Mouse (Mus musculus) heart, embryonic 14.5 days (tissue): ENCODE results near the gene Gm49321. TPM values are rescaled to one million over a fixed set of nuclear protein-coding genes. Genes with fewer than 3 reads are reported as not detected.

ENCODE experiments used
- ATAC-seq: fragments of 200-750 bp; cut with Nextera tagmentation; 2 replicates; pipeline ENCODE4 v1.8.0; 2017; ENCODE audit warnings: low read depth, moderate TSS enrichment; ENCODE audit not compliant: insufficient number of reproducible peaks, insufficient read depth, low FRiP score
- H3K27ac ChIP-seq, 2 experiments: fragments of 200-500 bp in 1 of 2; fragments of 300-500 bp in 1 of 2; sonication (generic) in 1 of 2; replicated peaks in 1 of 2; 2 replicates each; pipeline ENCODE4 v1.5.1; 2012 to 2014; ENCODE audit warnings: low read depth in 2 of 2, low read length in 2 of 2, control low read depth in 1 of 2, mild to moderate bottlenecking in 1 of 2, mixed read lengths in 1 of 2; ENCODE audit not compliant: control insufficient read depth in 1 of 2, insufficient read depth in 1 of 2
- H3K27me3 ChIP-seq: fragments of 300-500 bp; sonication (generic); 2 replicates; pipeline ENCODE4 v1.6.1; 2014; ENCODE audit warnings: mild to moderate bottlenecking, low read length, control low read depth; ENCODE audit not compliant: control insufficient read depth, insufficient read depth
- H3K36me3 ChIP-seq: fragments of 300-500 bp; sonication (generic); 2 replicates; pipeline ENCODE4 v1.6.1; 2014; ENCODE audit warnings: mild to moderate bottlenecking, control low read depth, low read length, mixed read lengths; ENCODE audit not compliant: control insufficient read depth, insufficient read depth
- H3K4me1 ChIP-seq, 2 experiments: fragments of 200-500 bp in 1 of 2; fragments of 300-500 bp in 1 of 2; sonication (generic) in 1 of 2; 2 replicates each; pipeline ENCODE4 v1.6.1; 2012 to 2014; ENCODE audit warnings: low read length in 2 of 2, control low read depth in 1 of 2, mixed read lengths in 1 of 2; ENCODE audit not compliant: control insufficient read depth in 2 of 2, insufficient read depth in 2 of 2
- H3K4me2 ChIP-seq: fragments of 300-500 bp; sonication (generic); 2 replicates; pipeline ENCODE4 v1.6.1; 2014; ENCODE audit warnings: mild to moderate bottlenecking, low read length
- H3K4me3 ChIP-seq, 2 experiments: fragments of 200-500 bp in 1 of 2; fragments of 300-500 bp in 1 of 2; sonication (generic) in 1 of 2; 2 replicates each; pipeline ENCODE4 v1.5.1; 2012 to 2014; ENCODE audit warnings: low read length in 2 of 2, mild to moderate bottlenecking in 2 of 2, control low read depth in 1 of 2, low read depth in 1 of 2, moderate library complexity in 1 of 2; ENCODE audit not compliant: control insufficient read depth in 1 of 2, insufficient read depth in 1 of 2
- H3K9ac ChIP-seq: fragments of 300-500 bp; sonication (generic); 2 replicates; pipeline ENCODE4 v1.6.1; 2014; ENCODE audit warnings: mild to moderate bottlenecking, low read length
- H3K9me3 ChIP-seq: fragments of 300-500 bp; sonication (generic); 2 replicates; pipeline ENCODE4 v1.6.1; 2016; ENCODE audit warnings: low read length, control low read depth; ENCODE audit not compliant: control insufficient read depth
- WGBS: fragments of 180-500 bp; shearing (Covaris S2); extraction: QIAGEN DNeasy Blood & Tissue Kit; methylation state at CpG from one replicate; pipeline ENCODE4 v1.1.7; 2014; 5-methylcytosine and 5-hydroxymethylcytosine counted together
- polyA plus RNA-seq: library from polyadenylated mRNA; unstranded; fragments of >200 nt; fragmentation: Nextera tagmentation; extraction: Ambion mirVana; gene quantifications from 2 replicates; pipeline ENCODE4 v1.2.1, GENCODE M21; 2014

Gene Gm49321
- 10.8 and 13.1 TPM in 2 replicates for polyA plus RNA-seq

DNA sequence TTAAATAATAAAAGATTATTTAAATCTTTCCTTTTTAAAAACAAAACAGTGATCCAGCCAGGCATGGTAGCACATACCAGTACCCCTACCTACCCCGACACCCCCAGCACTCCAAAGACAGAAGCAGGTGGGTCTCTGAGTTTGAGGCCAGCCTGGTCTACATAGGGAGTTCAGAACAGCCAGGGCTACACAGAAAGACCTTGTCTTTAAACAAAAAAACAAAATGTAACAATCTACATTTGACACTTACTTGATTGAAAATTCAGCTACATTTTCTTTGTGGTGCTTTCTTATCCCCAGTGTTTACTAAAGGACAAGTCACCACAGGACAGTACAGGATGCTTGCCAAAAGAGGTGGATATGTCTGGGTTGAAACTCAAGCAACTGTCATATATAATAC, at the start of gene Gm49321:
Gene Gm49321, plus strand, starts transcription at position 301 of the 400 bp plus-strand sequence.
- Histone ChIP-seq H3K27ac (no peak within 1 kb of the TSS), H3K9ac (no peak within 1 kb of the TSS), H3K27me3 (no peaks in the 10 kb centered on the region), H3K4me3 (no peak within 1 kb of the TSS), H3K4me2 (no peak within 1 kb of the TSS), H3K4me1 (peaks cover 0 to 5% of the 10 kb centered on the region in 2 experiments; a peak in 1 of 4 replicates), H3K9me3 (no peaks in the 10 kb centered on the region), H3K36me3 (peaks cover 95% of the 10 kb centered on the region)
- 94% methylated on average over 1 of the region's 1 CpGs for WGBS
- no peak for ATAC-seq

DNA sequence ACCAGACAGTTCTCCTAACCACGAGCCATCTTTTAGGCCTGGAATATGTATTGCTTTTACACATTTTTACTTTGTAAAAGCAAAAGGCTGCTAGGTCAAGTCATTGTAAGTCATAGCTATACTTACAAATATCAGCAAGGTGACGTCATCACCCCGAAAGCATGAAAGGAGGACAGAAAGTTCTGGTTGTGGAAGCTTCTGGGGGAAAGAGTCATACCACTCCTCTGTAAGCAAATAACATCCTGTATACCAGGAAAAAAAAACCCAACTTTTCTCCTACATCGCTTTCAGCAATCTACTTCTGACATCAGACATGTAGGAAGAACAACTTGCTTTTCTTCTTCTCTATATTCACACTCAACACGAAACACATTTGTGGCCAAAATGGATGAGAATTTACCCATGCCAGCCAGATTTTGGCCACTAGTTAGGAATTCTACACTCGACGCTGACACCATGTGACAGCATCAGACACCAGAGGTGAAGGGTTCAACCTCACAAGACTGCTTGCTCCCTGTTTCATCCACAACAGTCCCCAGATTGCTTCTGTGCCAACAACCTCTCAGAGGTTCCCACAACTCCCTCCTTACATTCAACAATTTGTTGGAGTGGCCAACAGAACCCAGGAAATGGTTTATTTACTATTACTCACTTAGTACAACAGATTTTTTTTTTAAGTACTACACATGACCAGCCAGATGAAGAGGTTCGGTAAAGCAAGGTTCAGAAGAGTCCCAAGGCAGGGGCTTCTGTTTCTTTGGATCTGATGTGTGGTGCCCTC, 49.3 kb upstream of the Gm49321 start:
- H3K27me3 ChIP-seq: no peaks in the 10 kb centered on the region
- no peak for ATAC-seq
- H3K4me2 ChIP-seq: no peak overlapping the region
- 85% methylated on average over 8 of the region's 8 CpGs for WGBS
- no peak overlapping the region for H3K27ac ChIP-seq
- H3K4me3 ChIP-seq: no peak overlapping the region
- no peaks in the 10 kb centered on the region for H3K9me3 ChIP-seq
- H3K4me1 ChIP-seq: peaks cover 3 to 6% of the 10 kb centered on the region in 2 experiments; a peak in 3 of 4 replicates
- H3K9ac ChIP-seq: no peak overlapping the region
- no peaks in the 10 kb centered on the region for H3K36me3 ChIP-seq

DNA sequence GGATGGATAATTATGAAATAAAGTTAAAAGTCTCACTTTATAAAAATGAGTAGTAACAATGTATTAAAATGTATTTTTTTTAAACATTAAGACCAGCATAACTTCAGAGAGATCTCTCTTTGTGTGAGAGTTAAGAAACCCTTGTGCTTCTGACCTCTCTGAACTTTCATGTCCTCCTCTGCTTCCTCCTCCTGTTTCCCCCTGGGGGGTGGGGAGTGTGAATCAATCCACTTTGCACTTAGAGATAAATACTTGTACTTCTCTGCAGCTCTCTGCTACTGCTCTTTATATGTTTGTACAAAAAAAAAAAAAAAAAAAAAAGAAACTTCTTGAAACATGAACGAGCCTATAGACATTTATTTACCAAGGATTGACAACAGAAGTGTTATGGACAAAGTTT, 47.9 kb upstream of the Gm49321 start:
- 61% methylated on average over 1 of the region's 1 CpGs for WGBS
- Histone ChIP-seq H3K4me2 (no peak overlapping the region), H3K36me3 (no peaks in the 10 kb centered on the region), H3K9ac (no peak overlapping the region), H3K27me3 (no peaks in the 10 kb centered on the region), H3K27ac (no peak overlapping the region), H3K9me3 (no peaks in the 10 kb centered on the region), H3K4me3 (no peak overlapping the region), H3K4me1 (peaks cover 3 to 6% of the 10 kb centered on the region in 2 experiments; a peak in 3 of 4 replicates)
- no peak for ATAC-seq

DNA sequence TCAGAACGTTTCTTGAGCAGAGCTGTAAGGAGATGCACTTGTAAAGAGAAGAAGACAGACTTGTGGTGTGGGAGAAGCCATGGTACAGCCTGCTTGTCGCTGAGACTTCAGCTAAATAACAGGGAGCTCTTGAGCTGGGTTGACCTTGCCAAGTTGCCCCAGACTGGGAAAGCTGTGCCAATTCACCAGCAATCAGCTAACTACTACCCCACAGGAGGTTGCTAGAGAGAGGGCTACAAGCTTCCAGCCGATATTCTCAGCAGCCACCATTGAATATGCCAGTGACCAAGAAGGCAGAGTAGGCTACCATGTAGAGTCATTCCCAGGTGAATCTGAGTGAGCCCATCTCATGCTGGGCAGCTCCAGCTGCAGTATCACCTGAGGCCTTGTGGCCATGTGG, 47.4 kb upstream of the Gm49321 start:
- no peaks in the 10 kb centered on the region for H3K9me3 ChIP-seq
- H3K4me3 ChIP-seq: no peak overlapping the region
- H3K4me1 ChIP-seq: peaks cover 3 to 6% of the 10 kb centered on the region in 2 experiments; a peak in 3 of 4 replicates
- H3K27ac ChIP-seq: no peak overlapping the region
- no peaks in the 10 kb centered on the region for H3K27me3 ChIP-seq
- H3K4me2 ChIP-seq: no peak overlapping the region
- no peaks in the 10 kb centered on the region for H3K36me3 ChIP-seq
- H3K9ac ChIP-seq: no peak overlapping the region
- 68% methylated on average over 3 of the region's 3 CpGs for WGBS
- no peak for ATAC-seq

DNA sequence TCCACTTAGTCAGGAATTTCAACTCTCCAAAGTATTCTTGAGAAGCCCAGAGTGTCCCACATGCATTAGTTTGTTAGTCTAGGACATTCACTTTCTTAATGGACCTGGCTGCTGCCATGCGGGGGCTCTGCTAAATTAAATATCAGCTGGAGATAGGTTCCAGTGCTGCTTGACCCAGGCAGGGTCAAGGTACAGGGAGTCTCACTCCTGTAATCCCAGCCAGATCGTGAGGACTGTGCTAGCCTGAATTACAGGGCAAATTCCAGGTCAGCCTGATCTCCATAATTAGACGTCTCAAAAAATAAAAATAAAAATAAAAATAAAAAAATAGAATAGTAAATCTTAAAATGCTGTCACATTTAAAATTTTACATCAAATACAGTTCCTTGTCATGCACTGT, 44.8 kb upstream of the Gm49321 start:
- no peak overlapping the region for H3K27ac ChIP-seq
- H3K36me3 ChIP-seq: no peaks in the 10 kb centered on the region
- H3K27me3 ChIP-seq: no peaks in the 10 kb centered on the region
- no peak overlapping the region for H3K4me2 ChIP-seq
- H3K9me3 ChIP-seq: no peaks in the 10 kb centered on the region
- no peak overlapping the region for H3K9ac ChIP-seq
- 40% methylated on average over 3 of the region's 3 CpGs for WGBS
- no peak overlapping the region for H3K4me3 ChIP-seq
- no peak for ATAC-seq
- no peaks in the 10 kb centered on the region for H3K4me1 ChIP-seq

DNA sequence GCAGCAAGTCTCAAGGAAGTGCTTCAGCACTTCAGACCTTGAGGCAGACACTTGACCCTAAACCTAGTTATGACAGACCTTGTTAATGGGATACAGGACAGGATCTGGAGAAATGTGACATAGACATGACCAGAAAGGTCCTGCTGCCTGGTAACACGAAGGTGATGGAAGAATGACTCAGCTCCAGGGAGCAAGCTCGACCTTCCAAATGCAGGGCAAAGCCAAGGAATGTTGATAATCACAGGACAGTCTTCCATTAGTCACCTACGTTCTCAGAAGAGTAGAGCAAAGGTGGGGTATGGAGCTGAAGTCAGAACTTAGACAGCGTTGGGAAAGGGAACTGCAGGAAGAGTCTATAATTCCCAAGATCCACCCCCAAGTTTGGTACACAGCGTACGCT, 42.6 kb upstream of the Gm49321 start:
- Histone ChIP-seq H3K4me1 (no peaks in the 10 kb centered on the region), H3K9ac (no peak overlapping the region), H3K36me3 (no peaks in the 10 kb centered on the region), H3K4me3 (no peak overlapping the region), H3K27me3 (no peaks in the 10 kb centered on the region), H3K9me3 (no peaks in the 10 kb centered on the region), H3K27ac (no peak overlapping the region), H3K4me2 (no peak overlapping the region)
- ATAC-seq: no peak
- 66% methylated on average over 6 of the region's 6 CpGs for WGBS

DNA sequence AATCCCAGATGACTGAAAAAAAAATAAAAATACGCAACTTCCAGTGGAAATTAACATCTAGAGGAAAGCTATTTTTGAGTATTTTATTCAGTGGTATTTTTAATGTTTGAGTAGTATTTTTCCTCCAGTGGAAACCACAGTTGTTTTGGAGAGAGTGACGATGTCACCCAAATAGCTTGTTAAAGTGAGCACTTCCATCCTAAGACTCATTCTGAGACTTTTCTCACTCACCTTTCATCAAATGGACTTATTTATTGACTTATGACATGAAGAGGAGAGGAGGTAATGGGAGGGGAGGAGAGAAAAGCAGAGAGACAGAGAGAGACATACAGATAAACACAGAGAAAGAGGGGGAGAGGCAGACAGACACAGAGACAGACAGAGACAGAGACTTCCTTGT, 41.8 kb upstream of the Gm49321 start:
- Histone ChIP-seq H3K36me3 (no peaks in the 10 kb centered on the region), H3K9me3 (no peaks in the 10 kb centered on the region), H3K4me3 (no peak overlapping the region), H3K9ac (no peak overlapping the region), H3K27me3 (no peaks in the 10 kb centered on the region), H3K27ac (no peak overlapping the region), H3K4me2 (no peak overlapping the region), H3K4me1 (no peaks in the 10 kb centered on the region)
- WGBS: 94% methylated on average over 2 of the region's 2 CpGs
- no peak for ATAC-seq

DNA sequence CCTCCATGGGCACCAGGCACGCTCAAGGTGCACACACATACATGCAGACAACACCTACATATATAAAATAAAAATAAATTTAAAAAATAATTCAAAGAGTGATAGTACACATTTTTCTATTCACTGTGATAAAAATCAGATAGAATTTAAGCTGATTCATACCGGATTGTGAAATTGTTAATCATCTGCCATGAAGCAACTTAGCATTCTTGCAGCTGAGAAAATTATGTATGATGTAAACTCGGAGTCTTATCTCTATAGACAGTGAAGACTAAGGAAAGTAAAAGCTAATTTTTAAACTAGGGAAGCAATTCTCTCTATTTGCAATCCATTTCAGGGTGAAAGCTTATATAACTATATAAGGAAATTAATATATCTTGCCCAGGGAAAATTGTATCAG, 41.0 kb upstream of the Gm49321 start:
- H3K9me3 ChIP-seq: no peaks in the 10 kb centered on the region
- no peak overlapping the region for H3K4me2 ChIP-seq
- no peak for ATAC-seq
- H3K27ac ChIP-seq: no peak overlapping the region
- H3K4me3 ChIP-seq: no peak overlapping the region
- no peaks in the 10 kb centered on the region for H3K27me3 ChIP-seq
- H3K4me1 ChIP-seq: no peaks in the 10 kb centered on the region
- H3K36me3 ChIP-seq: no peaks in the 10 kb centered on the region
- H3K9ac ChIP-seq: no peak overlapping the region
- 77% methylated on average over 3 of the region's 3 CpGs for WGBS
